8 mouse cellular contexts compared by ENCODE assay signal in the genomic region with DNA sequence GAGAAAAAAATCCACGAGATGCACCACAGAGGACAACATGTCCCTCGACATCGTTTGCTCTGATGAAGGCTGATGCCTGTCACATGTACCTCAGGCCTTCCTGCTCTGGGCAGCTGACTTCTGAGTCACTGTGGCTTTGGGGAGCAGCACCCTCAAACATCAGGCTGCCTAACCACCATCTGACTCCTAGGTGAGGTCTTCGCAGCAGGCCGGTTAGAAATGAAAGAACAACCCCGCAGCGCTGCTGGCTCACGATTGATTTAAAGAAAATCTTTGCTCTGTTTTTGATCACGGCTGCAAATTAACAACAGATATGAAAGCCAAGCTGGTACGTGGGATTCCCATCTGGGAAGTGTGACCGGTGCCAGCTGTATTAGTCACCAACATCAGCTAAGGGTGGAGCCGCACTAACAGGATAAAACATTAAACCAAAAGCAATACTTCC. TPM values are rescaled to one million over a fixed set of nuclear protein-coding genes. Genes with fewer than 3 reads are reported as not detected.
A peak's percentile ranks its signal among the peaks of the same experiment; 100 is the strongest.
DNase-seq lines count a peak whose midpoint lies in the region; ATAC-seq and TF ChIP-seq lines count a peak whose summit lies in the region.

No protein-coding gene starts in this region.

- no peak for ATAC-seq in midbrain, postnatal 0 days (ENCODE audit: low FRiP score)

- H3K27me3 ChIP-seq in midbrain, postnatal 0 days (ENCODE audit: insufficient read depth, low read length), result no peaks in the 10 kb centered on the region

- no peak overlapping the region for H3K4me3 ChIP-seq in midbrain, postnatal 0 days (ENCODE audit: low read depth, low read length)

- 86% methylated on average over 12 of the region's 12 CpGs for WGBS in midbrain, postnatal 0 days

- no peak overlapping the region for H3K9ac ChIP-seq in midbrain, postnatal 0 days (replicated peaks; ENCODE audit: low read length, poor library complexity, severe bottlenecking)

- DNase-seq in adrenal gland, adult (ENCODE audit: inconsistent age in 2 of 2, low spot score in 1 of 2), result peak; percentile 76 to 90
- no peak for DNase-seq in adrenal gland, postnatal 4 days (ENCODE audit: low spot score in 2 of 2)
- peak; percentile 38 to 43 for DNase-seq in adrenal gland, adult 18-20 months (ENCODE audit: low spot score in 2 of 2)
- peak; percentile 34 to 40 for DNase-seq in gastrocnemius, adult 8-10 months (ENCODE audit: low spot score in 2 of 2)
- peak; percentile 27 to 43 for DNase-seq in layer of hippocampus, postnatal 25 days (ENCODE audit: extremely low spot score in 1 of 2, low spot score in 1 of 2)
- peak; percentile 63 for DNase-seq in right cerebral cortex, postnatal 25 days
- no peak for DNase-seq in midbrain, postnatal 0 days (ENCODE audit: low spot score)
- DNase-seq in testis, postnatal 14 days (ENCODE audit: low spot score), result no peak

- no peak overlapping the region for H3K4me2 ChIP-seq in midbrain, postnatal 0 days (ENCODE audit: low read depth, low read length, poor library complexity, severe bottlenecking)

- H3K36me3 ChIP-seq in midbrain, postnatal 0 days (ENCODE audit: insufficient read depth, low read length), result no peaks in the 10 kb centered on the region

- TF ChIP-seq CTCF in midbrain, postnatal 0 days (IDR thresholded peaks at IDR 0.05), result no peak

- H3K9me3 ChIP-seq in midbrain, postnatal 0 days (ENCODE audit: low read length), result no peaks in the 10 kb centered on the region

- no peaks in the 10 kb centered on the region for H3K4me1 ChIP-seq in midbrain, postnatal 0 days (ENCODE audit: insufficient read depth, low read length)

- no peak overlapping the region for H3K27ac ChIP-seq in midbrain, postnatal 0 days (ENCODE audit: low read depth, low read length)

RNA-seq across cellular contexts. Expression of a gene that starts 35.6 kb away (rescaled TPM):
- total RNA-seq in adrenal gland, postnatal 4 days (2021), result 10 to 100 TPM; 44.4 to 46.0 TPM
- 10 to 100 TPM; 52.6 to 53.5 TPM for total RNA-seq in adrenal gland, adult 18-20 months (2021)
- 10 to 100 TPM; 28.9 to 36.6 (median 34.0) TPM for total RNA-seq in gastrocnemius, adult 8-10 months (2022)
- total RNA-seq in layer of hippocampus, postnatal 25 days (2021), result 10 to 100 TPM in 1 of 2 experiments, 1 to 10 TPM in 1; 8.5 to 10.7 TPM
- total RNA-seq in midbrain, postnatal 0 days (2014; rRNA removed), result 9.5 and 22.6 TPM in 2 replicates
- polyA plus RNA-seq in midbrain, postnatal 0 days (2015; fragmentation: Nextera tagmentation; extraction: Ambion mirVana), result 1.4 and 2.6 TPM in 2 replicates

RNA-seq across cellular contexts. Expression of a gene that starts 42.9 kb away (rescaled TPM):
- 100 to 1,000 TPM; 209 to 264 TPM for total RNA-seq in adrenal gland, postnatal 4 days (2021)
- 1,000 to 10,000 TPM in 1 of 2 experiments, 100 to 1,000 TPM in 1; 453 to 1,008 TPM for total RNA-seq in adrenal gland, adult 18-20 months (2021)
- total RNA-seq in gastrocnemius, adult 8-10 months (2022), result 10 to 100 TPM; 42.1 to 59.5 (median 52.5) TPM
- 10 to 100 TPM; 13.1 to 15.0 TPM for total RNA-seq in layer of hippocampus, postnatal 25 days (2021)
- total RNA-seq in midbrain, postnatal 0 days (2014; rRNA removed), result 28.8 and 29.7 TPM in 2 replicates
- 26.4 and 28.9 TPM in 2 replicates for polyA plus RNA-seq in midbrain, postnatal 0 days (2015; fragmentation: Nextera tagmentation; extraction: Ambion mirVana)

Comparison
In these comparisons a context has a peak if more than half of its experiments do, and no peak if none do; other contexts are left out.
1. DNase-seq: peak in adrenal gland, adult (2 of 2), adrenal gland, adult 18-20 months (2 of 2), gastrocnemius, adult 8-10 months (2 of 2), layer of hippocampus, postnatal 25 days (2 of 2) and right cerebral cortex, postnatal 25 days (single experiment); none in adrenal gland, postnatal 4 days (0 of 2), midbrain, postnatal 0 days (single experiment) and testis, postnatal 14 days (single experiment).